Mouse (Mus musculus): ENCODE measurements at regions not wholly inside any gene's neighbourhood (a gene's known extent, or its start where the extent isn't known, plus 50 kb on each side); places are given as distances from the start of the nearest gene placed in this dataset.

GRCm38 (mm10) chr11:56269915-56270493 is 229.2 kb upstream of the Nmur2 start:
- TF ChIP-seq CTCF (conservative IDR thresholded peaks at IDR 0.05 in 1 of 2, IDR thresholded peaks at IDR 0.05 in 1 of 2; ENCODE audit: low read depth in 2 of 2, low read length in 2 of 2): no peak
- no peak for TF ChIP-seq ZNF384 (IDR thresholded peaks at IDR 0.05; ENCODE audit: low read depth, low read length)
- TF ChIP-seq CHD2 (IDR thresholded peaks at IDR 0.05; ENCODE audit: low read length): no peak
- no peak for TF ChIP-seq POLR2A (IDR thresholded peaks at IDR 0.05; ENCODE audit: low read depth, low read length)
- no peak for TF ChIP-seq HCFC1 (IDR thresholded peaks at IDR 0.05; ENCODE audit: low read depth, low read length)
- TF ChIP-seq MAZ (IDR thresholded peaks at IDR 0.05; ENCODE audit: low read depth, low read length): no peak
- no peak for TF ChIP-seq USF1 (IDR thresholded peaks at IDR 0.05; ENCODE audit: low read depth, low read length)
- no peak for TF ChIP-seq MAFK (IDR thresholded peaks at IDR 0.05; ENCODE audit: insufficient replicate concordance, low read length)
- TF ChIP-seq MEF2A (IDR thresholded peaks at IDR 0.05; ENCODE audit: borderline replicate concordance, low read depth, low read length): no peak
- no peak for TF ChIP-seq NELFE (IDR thresholded peaks at IDR 0.05; ENCODE audit: low read depth, low read length)
- no peak for TF ChIP-seq EP300 (IDR thresholded peaks at IDR 0.05; ENCODE audit: low read length)
- TF ChIP-seq MXI1 (IDR thresholded peaks at IDR 0.05; ENCODE audit: low read depth, low read length): no peak
- TF ChIP-seq ZMIZ1 (IDR thresholded peaks at IDR 0.05; ENCODE audit: low read depth, low read length): no peak
